Mouse (Mus musculus): ENCODE data around the gene Cask. TPM values are rescaled to one million over a fixed set of nuclear protein-coding genes. Genes with fewer than 3 reads are reported as not detected.

The Cask gene
- polyA plus RNA-seq, 1 experiment from 2014 or later = 13.6 TPM

- ATAC-seq (ENCODE audit: low FRiP score, low TSS enrichment) = no peak
- Histone ChIP-seq H3K27me3 (ENCODE audit: insufficient read depth, low read length) (peaks cover 6% of the 10 kb centered on the region; the same call in 1 of the 2 replicates), H3K36me3 (ENCODE audit: insufficient read depth, low read length) (no peaks in the 10 kb centered on the region), H3K9ac (replicated peaks; ENCODE audit: low read length) (no peak overlapping the region), H3K27ac (ENCODE audit: low read length) (no peak overlapping the region), H3K4me1 (ENCODE audit: insufficient read depth, low read length) (no peaks in the 10 kb centered on the region), H3K9me3 (ENCODE audit: low read length) (peaks cover 13% of the 10 kb centered on the region), H3K4me3 (ENCODE audit: low read length) (no peak overlapping the region), H3K4me2 (replicated peaks; ENCODE audit: low read depth, low read length) (no peak overlapping the region)
- 73% methylated on average over 3 of the region's 3 CpGs for WGBS
Measured at GRCm38 (mm10) chrX:13489001-13489400, 362.2 kb downstream of the Cask start.

- H3K4me1 ChIP-seq (ENCODE audit: insufficient read depth, low read length) = no peaks in the 10 kb centered on the region
- no peaks in the 10 kb centered on the region for H3K36me3 ChIP-seq (ENCODE audit: insufficient read depth, low read length)
- peaks cover 4% of the 10 kb centered on the region; the same call in 1 of the 2 replicates for H3K27me3 ChIP-seq (ENCODE audit: insufficient read depth, low read length)
- H3K9me3 ChIP-seq (ENCODE audit: low read length) = peaks cover 13% of the 10 kb centered on the region
- no peak overlapping the region for H3K9ac ChIP-seq (replicated peaks; ENCODE audit: low read length)
- H3K27ac ChIP-seq (ENCODE audit: low read length) = no peak overlapping the region
- no peak for ATAC-seq (ENCODE audit: low FRiP score, low TSS enrichment)
- H3K4me2 ChIP-seq (replicated peaks; ENCODE audit: low read depth, low read length) = no peak overlapping the region
- no peak overlapping the region for H3K4me3 ChIP-seq (ENCODE audit: low read length)
Measured at GRCm38 (mm10) chrX:13484447-13484846, 366.7 kb downstream of the Cask start.

DNA sequence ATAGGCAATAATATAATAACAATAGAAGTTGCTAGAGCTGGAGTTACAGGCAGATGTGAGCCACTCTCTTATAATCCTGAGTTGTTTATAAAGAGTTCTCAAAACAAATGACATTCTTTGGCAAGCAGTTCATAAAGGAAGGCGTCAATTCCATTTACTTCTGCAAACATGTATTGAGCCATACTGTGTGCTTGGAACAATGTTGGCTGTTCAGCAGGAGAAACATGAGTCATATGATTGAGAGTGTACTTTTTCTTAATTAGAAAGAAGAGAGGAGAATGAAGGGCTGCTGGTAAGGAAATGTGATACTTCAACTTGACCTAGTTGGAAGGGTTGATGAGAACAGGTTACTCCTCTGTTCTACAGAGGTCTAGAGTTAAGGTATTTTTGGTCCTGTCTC is 368.6 kb downstream of the Cask start:
- H3K4me2 ChIP-seq (replicated peaks; ENCODE audit: low read depth, low read length) = no peak overlapping the region
- no peaks in the 10 kb centered on the region for H3K36me3 ChIP-seq (ENCODE audit: insufficient read depth, low read length)
- WGBS = 89% methylated on average over 1 of the region's 1 CpGs
- no peak overlapping the region for H3K4me3 ChIP-seq (ENCODE audit: low read length)
- ATAC-seq (ENCODE audit: low FRiP score, low TSS enrichment) = no peak
- peaks cover 13% of the 10 kb centered on the region for H3K9me3 ChIP-seq (ENCODE audit: low read length)
- H3K27ac ChIP-seq (ENCODE audit: low read length) = no peak overlapping the region
- no peaks in the 10 kb centered on the region for H3K4me1 ChIP-seq (ENCODE audit: insufficient read depth, low read length)
- peaks cover 4% of the 10 kb centered on the region; the same call in 1 of the 2 replicates for H3K27me3 ChIP-seq (ENCODE audit: insufficient read depth, low read length)
- H3K9ac ChIP-seq (replicated peaks; ENCODE audit: low read length) = no peak overlapping the region

- H3K4me2 ChIP-seq (replicated peaks; ENCODE audit: low read depth, low read length) = no peak overlapping the region
- H3K9me3 ChIP-seq (ENCODE audit: low read length) = no peaks in the 10 kb centered on the region
- H3K9ac ChIP-seq (replicated peaks; ENCODE audit: low read length) = no peak overlapping the region
- no peaks in the 10 kb centered on the region for H3K36me3 ChIP-seq (ENCODE audit: insufficient read depth, low read length)
- H3K4me3 ChIP-seq (ENCODE audit: low read length) = no peak overlapping the region
- peaks cover 4% of the 10 kb centered on the region; the same call in 1 of the 2 replicates for H3K27me3 ChIP-seq (ENCODE audit: insufficient read depth, low read length)
- H3K27ac ChIP-seq (ENCODE audit: low read length) = no peak overlapping the region
- ATAC-seq (ENCODE audit: low FRiP score, low TSS enrichment) = no peak
- H3K4me1 ChIP-seq (ENCODE audit: insufficient read depth, low read length) = no peaks in the 10 kb centered on the region
Measured at GRCm38 (mm10) chrX:13479570-13479969, 371.6 kb downstream of the Cask start.

DNA sequence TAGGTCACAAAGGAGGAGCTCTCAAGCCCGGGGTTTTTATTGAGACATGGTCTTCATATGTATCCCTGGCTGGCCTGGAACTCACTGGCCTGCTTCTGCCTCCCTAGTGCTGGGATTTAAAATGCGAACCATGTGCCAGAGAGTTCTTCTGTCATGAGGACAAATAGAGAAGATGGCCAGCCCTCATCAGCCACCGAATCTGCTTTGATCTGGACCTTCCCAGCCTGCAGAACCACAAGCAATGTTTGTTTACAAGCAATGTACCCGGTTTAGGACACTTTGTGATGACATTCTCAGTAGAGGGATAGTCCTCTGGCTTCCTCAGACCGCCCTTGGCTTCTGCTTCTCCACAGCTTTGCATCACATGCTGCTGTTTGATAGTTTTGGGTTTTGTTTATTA is 372.9 kb downstream of the Cask start:
- no peak overlapping the region for H3K27ac ChIP-seq (ENCODE audit: low read length)
- 62% methylated on average over 5 of the region's 5 CpGs for WGBS

GRCm38 (mm10) chrX:13477596-13477995 is 373.6 kb downstream of the Cask start:
- ATAC-seq (ENCODE audit: low FRiP score, low TSS enrichment) = no peak
- Histone ChIP-seq H3K4me1 (ENCODE audit: insufficient read depth, low read length) (no peaks in the 10 kb centered on the region), H3K9me3 (ENCODE audit: low read length) (no peaks in the 10 kb centered on the region), H3K36me3 (ENCODE audit: insufficient read depth, low read length) (no peaks in the 10 kb centered on the region), H3K27me3 (ENCODE audit: insufficient read depth, low read length) (no peaks in the 10 kb centered on the region), H3K4me3 (ENCODE audit: low read length) (no peak overlapping the region), H3K27ac (ENCODE audit: low read length) (no peak overlapping the region), H3K4me2 (replicated peaks; ENCODE audit: low read depth, low read length) (no peak overlapping the region), H3K9ac (replicated peaks; ENCODE audit: low read length) (no peak overlapping the region)
- 68% methylated on average over 2 of the region's 2 CpGs for WGBS

More for the DNA sequence above, 372.9 kb downstream of the Cask start:
- no peak for ATAC-seq (ENCODE audit: low FRiP score, low TSS enrichment)
- Histone ChIP-seq H3K9ac (replicated peaks; ENCODE audit: low read length) (no peak overlapping the region), H3K36me3 (ENCODE audit: insufficient read depth, low read length) (no peaks in the 10 kb centered on the region), H3K4me1 (ENCODE audit: insufficient read depth, low read length) (no peaks in the 10 kb centered on the region), H3K4me3 (ENCODE audit: low read length) (no peak overlapping the region), H3K4me2 (replicated peaks; ENCODE audit: low read depth, low read length) (no peak overlapping the region), H3K9me3 (ENCODE audit: low read length) (no peaks in the 10 kb centered on the region), H3K27me3 (ENCODE audit: insufficient read depth, low read length) (no peaks in the 10 kb centered on the region)

DNA sequence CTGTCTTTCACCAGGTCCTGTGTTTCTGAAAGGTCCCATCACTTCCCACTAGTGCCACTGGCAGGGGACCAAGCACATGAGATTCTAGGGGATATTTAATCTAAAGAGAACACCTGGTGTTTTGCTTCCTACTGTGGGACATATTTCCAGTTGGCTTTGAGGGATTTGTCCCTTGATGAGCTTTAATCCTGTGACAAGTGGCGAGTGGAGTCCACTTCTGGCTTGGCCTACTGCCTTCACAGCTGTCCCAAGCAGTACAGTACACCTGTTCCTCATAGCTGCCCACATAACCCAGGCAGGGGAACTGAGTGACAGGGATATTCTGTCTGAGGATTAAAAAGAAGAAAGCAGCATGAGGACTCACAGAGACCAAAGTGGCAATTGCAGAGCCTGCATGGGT is 375.8 kb downstream of the Cask start:
- Histone ChIP-seq H3K9ac (replicated peaks; ENCODE audit: low read length) (no peak overlapping the region), H3K27me3 (ENCODE audit: insufficient read depth, low read length) (no peaks in the 10 kb centered on the region; the same call in 1 of the 2 replicates), H3K4me3 (ENCODE audit: low read length) (no peak overlapping the region), H3K9me3 (ENCODE audit: low read length) (no peaks in the 10 kb centered on the region), H3K36me3 (ENCODE audit: insufficient read depth, low read length) (no peaks in the 10 kb centered on the region), H3K4me2 (replicated peaks; ENCODE audit: low read depth, low read length) (no peak overlapping the region), H3K27ac (ENCODE audit: low read length) (no peak overlapping the region), H3K4me1 (ENCODE audit: insufficient read depth, low read length) (no peaks in the 10 kb centered on the region)
- ATAC-seq (ENCODE audit: low FRiP score, low TSS enrichment) = no peak
- 61% methylated on average over 1 of the region's 1 CpGs for WGBS

- no peak for ATAC-seq (ENCODE audit: low FRiP score, low TSS enrichment)
- 73% methylated on average over 4 of the region's 4 CpGs for WGBS
- H3K4me1 ChIP-seq (ENCODE audit: insufficient read depth, low read length) = no peaks in the 10 kb centered on the region
- no peak overlapping the region for H3K9ac ChIP-seq (replicated peaks; ENCODE audit: low read length)
- H3K4me3 ChIP-seq (ENCODE audit: low read length) = no peak overlapping the region
- peaks cover 6% of the 10 kb centered on the region; the same call in 1 of the 2 replicates for H3K27me3 ChIP-seq (ENCODE audit: insufficient read depth, low read length)
- no peak overlapping the region for H3K4me2 ChIP-seq (replicated peaks; ENCODE audit: low read depth, low read length)
- no peaks in the 10 kb centered on the region for H3K9me3 ChIP-seq (ENCODE audit: low read length)
- no peak overlapping the region for H3K27ac ChIP-seq (ENCODE audit: low read length)
- no peaks in the 10 kb centered on the region for H3K36me3 ChIP-seq (ENCODE audit: insufficient read depth, low read length)
Measured at GRCm38 (mm10) chrX:13472751-13473225, 378.4 kb downstream of the Cask start.

DNA sequence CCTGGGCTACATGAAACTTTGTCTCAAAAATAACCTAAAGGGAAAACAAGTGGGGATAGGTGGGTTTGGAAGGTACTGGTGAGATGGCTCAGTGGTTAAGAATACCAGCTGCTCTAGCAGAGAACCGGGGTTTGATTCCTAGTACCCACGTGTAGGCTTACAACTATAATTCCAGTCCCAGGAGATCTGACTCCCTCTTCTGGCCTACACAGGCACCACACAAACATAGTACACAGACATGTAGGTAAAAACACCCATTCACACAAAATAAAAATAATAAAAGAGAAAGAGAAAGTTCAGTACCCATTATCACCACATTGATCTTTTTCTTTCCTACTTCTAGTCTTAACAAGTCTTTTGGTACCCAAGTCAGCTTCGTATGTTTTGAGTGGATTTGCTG is 379.2 kb downstream of the Cask start:
- Histone ChIP-seq H3K4me2 (replicated peaks; ENCODE audit: low read depth, low read length) (no peak overlapping the region), H3K27me3 (ENCODE audit: insufficient read depth, low read length) (peaks cover 6% of the 10 kb centered on the region; the same call in 1 of the 2 replicates), H3K27ac (ENCODE audit: low read length) (no peak overlapping the region), H3K4me1 (ENCODE audit: insufficient read depth, low read length) (no peaks in the 10 kb centered on the region), H3K9me3 (ENCODE audit: low read length) (no peaks in the 10 kb centered on the region), H3K4me3 (ENCODE audit: low read length) (no peak overlapping the region), H3K9ac (replicated peaks; ENCODE audit: low read length) (no peak overlapping the region), H3K36me3 (ENCODE audit: insufficient read depth, low read length) (no peaks in the 10 kb centered on the region)
- 72% methylated on average over 3 of the region's 3 CpGs for WGBS
- no peak for ATAC-seq (ENCODE audit: low FRiP score, low TSS enrichment)

DNA sequence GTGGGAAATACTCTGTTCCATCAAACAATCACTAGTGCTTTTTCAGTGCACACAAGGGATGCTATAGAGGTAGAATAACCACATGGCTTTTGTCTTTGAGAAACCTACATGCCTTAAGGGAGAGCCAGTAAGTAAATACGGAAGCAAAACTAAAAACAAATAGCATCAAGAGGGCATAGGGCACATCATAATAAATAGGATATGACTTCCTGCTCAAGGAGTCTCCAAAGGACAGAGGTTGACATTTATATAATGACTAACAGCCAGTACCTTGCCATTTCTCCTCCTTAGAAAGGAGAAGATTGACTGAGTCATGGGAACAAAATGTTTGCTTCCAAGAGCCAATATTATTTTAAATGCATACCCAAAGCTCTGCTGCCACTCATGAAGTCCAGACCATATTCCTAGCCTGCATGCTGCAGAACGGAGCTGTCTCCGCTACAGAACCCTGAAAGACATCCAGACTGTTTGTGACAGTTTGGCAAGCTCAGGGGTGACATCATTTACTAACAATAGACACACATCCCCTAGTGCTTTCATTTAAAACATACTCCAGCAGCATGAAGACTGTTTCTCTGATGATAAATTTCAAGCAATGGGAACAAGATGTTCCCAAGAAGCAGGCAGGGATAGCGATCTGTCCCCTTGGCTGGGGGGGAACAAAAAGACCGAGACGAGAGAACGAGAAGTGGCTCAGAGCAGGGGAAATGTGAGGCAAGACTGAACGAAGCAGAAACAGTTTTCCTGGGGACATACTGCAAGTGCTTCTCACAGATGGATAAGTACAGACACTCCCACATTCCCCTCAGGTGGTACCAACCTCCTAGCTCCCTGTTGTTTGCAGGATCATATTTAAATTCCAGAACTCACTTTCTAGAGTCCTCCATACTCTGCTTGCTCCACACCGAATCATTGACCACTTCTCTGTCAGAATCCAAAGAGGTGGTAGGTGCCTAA is 381.7 kb downstream of the Cask start:
- no peak for ATAC-seq (ENCODE audit: low FRiP score, low TSS enrichment)
- H3K9ac ChIP-seq (replicated peaks; ENCODE audit: low read length) = no peak overlapping the region
- H3K36me3 ChIP-seq (ENCODE audit: insufficient read depth, low read length) = no peaks in the 10 kb centered on the region

More for the DNA sequence above, 381.7 kb downstream of the Cask start:
- Histone ChIP-seq H3K9me3 (ENCODE audit: low read length) (no peaks in the 10 kb centered on the region), H3K4me1 (ENCODE audit: insufficient read depth, low read length) (no peaks in the 10 kb centered on the region), H3K4me3 (ENCODE audit: low read length) (no peak overlapping the region), H3K27ac (ENCODE audit: low read length) (no peak overlapping the region), H3K4me2 (replicated peaks; ENCODE audit: low read depth, low read length) (no peak overlapping the region), H3K27me3 (ENCODE audit: insufficient read depth, low read length) (peaks cover 11% of the 10 kb centered on the region; the same call in 1 of the 2 replicates)
- WGBS = 65% methylated on average over 9 of the region's 9 CpGs
